Mouse (Mus musculus): ENCODE results near the gene Spata2l. TPM values are rescaled to one million over a fixed set of nuclear protein-coding genes. Genes with fewer than 3 reads are reported as not detected.
A peak's percentile ranks its signal among the peaks of the same experiment; 100 is the strongest.
"Not testable (repeated sequence)": the region's sequence is repeated elsewhere in the genome, so short reads cannot be mapped to it uniquely, and the experiment has no call there.

The Spata2l gene
- 4.2 and 6.6 TPM in 2 replicates for polyA plus RNA-seq (2015; fragmentation: Nextera tagmentation; extraction: Ambion mirVana)

DNA sequence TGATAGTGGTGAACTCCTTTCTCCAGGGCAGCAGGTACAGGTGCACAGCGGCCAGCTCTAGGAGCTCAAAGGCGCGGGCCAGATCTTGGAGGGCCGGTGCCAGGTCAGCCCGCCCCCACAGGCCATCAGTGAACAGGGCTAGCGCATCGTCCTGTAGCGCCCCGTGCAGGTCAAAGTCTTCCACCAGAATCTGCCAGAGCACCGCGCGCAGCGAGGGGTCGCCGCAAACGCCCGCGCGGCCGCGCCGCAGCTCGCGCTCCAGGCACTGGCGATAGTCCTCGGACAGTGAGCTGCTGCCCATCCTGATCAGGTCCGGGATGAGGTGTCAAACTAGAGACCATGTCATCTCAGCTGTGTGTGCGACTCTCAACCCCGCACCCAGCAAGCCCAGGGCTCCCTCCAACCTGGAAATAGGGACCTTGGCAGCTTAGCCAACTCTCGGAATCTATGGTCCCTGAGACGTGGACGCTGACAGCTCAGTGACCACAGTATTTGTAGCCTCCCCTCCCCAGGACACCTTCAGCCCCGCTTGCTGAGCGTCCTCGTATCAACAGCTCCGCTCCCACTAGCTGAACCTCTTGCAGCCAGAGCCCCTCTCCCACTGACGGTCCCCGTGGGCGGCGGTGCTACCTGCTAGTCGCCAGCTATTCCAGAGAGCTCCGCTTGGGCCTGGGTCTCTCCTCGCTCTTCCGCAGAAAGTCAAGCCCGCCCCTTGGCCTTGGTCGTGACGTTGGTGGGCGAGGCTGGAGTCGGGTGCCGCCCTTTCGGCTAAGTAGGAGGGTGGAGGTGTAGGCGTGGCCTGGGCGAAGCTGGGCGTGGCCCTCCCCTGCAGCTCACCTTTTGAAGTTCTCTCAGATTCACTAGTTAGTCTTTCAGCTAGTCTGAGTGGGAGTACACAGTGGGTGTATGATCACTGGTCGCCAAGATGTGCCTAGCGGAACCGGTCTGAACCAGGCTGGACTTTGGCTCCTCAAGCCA, at the start of gene Spata2l:
TSS of gene Spata2l (minus strand) at position 714 of the 978 bp plus-strand sequence.
- H3K27ac ChIP-seq (ENCODE audit: low read depth), result peak within 1 kb of the TSS; percentile 74
- ATAC-seq, result peak; percentile 92

GRCm38 (mm10) chr8:123284493-123284892, 48.5 kb upstream of the Spata2l start:
- Histone ChIP-seq H3K36me3 (replicated peaks; ENCODE audit: insufficient read depth, low read length) (peaks cover 15% of the 10 kb centered on the region), H3K9me3 (ENCODE audit: low read length) (no peaks in the 10 kb centered on the region), H3K4me1 (ENCODE audit: insufficient read depth) (no peaks in the 10 kb centered on the region), H3K9ac (replicated peaks) (no peak overlapping the region), H3K4me3 (ENCODE audit: low read depth, low read length) (no peak overlapping the region), H3K27ac (ENCODE audit: low read depth) (no peak overlapping the region), H3K4me2 (ENCODE audit: low read depth, low read length) (no peak overlapping the region), H3K27me3 (ENCODE audit: insufficient read depth, low read length) (no peaks in the 10 kb centered on the region)
- TF ChIP-seq EP300 (IDR thresholded peaks at IDR 0.05; ENCODE audit: low read depth), result no peak
- TF ChIP-seq CTCF (IDR thresholded peaks at IDR 0.05; ENCODE audit: low read depth), result no peak
- ATAC-seq, result no peak
- DNase-seq, result no peak
- 85% methylated on average over 5 of the region's 5 CpGs for WGBS (ENCODE audit: insufficient replicate concordance)

More for the DNA sequence above, at the start of gene Spata2l:
- H3K9me3 ChIP-seq (ENCODE audit: low read length), result no peaks in the 10 kb centered on the region
- H3K4me2 ChIP-seq (ENCODE audit: low read depth, low read length), result peak within 1 kb of the TSS; percentile 90
- H3K4me1 ChIP-seq (ENCODE audit: insufficient read depth), result peaks cover 14% of the 10 kb centered on the region
- DNase-seq, result peak; percentile 92
- H3K4me3 ChIP-seq (ENCODE audit: low read depth, low read length), result peak within 1 kb of the TSS; percentile 76
- TF ChIP-seq CTCF (IDR thresholded peaks at IDR 0.05; ENCODE audit: low read depth) (peak; percentile 53), EP300 (IDR thresholded peaks at IDR 0.05; ENCODE audit: low read depth) (no peak)
- peak within 1 kb of the TSS; percentile 74 for H3K9ac ChIP-seq (replicated peaks)
- 1% methylated on average over 57 of the region's 57 CpGs for WGBS (ENCODE audit: insufficient replicate concordance)
- peaks cover 7% of the 10 kb centered on the region; the same call in 1 of the 2 replicates for H3K27me3 ChIP-seq (ENCODE audit: insufficient read depth, low read length)
- H3K36me3 ChIP-seq (replicated peaks; ENCODE audit: insufficient read depth, low read length), result no peaks in the 10 kb centered on the region

GRCm38 (mm10) chr8:123283991-123284390, 48.0 kb upstream of the Spata2l start:
- H3K36me3 ChIP-seq (replicated peaks; ENCODE audit: insufficient read depth, low read length), result peaks cover 15% of the 10 kb centered on the region

DNA sequence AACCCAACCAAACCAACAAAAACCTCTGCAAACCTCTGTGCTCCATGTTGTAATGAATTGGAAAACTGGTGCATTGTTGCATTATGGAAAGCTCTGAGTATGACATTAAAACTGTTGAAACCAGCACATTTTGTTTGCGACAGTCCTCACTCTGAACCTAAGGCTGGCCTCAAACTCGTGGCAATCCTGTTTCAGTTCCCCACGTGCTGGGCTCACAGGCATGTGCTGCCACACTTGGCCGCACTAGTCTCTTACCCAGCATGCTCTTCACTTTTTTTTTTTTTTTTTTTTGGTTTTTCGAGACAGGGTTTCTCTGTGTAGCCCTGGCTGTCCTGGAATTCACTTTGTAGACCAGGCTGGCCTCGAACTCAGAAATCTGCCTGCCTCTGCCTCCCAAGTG, 47.0 kb upstream of the Spata2l start:
- not testable (repeated sequence) for DNase-seq; H3K27me3 ChIP-seq (ENCODE audit: insufficient read depth, low read length); H3K4me2 ChIP-seq (ENCODE audit: low read depth, low read length); H3K9me3 ChIP-seq (ENCODE audit: low read length); ATAC-seq; H3K9ac ChIP-seq (replicated peaks); H3K4me1 ChIP-seq (ENCODE audit: insufficient read depth); H3K4me3 ChIP-seq (ENCODE audit: low read depth, low read length); H3K27ac ChIP-seq (ENCODE audit: low read depth)
- WGBS (ENCODE audit: insufficient replicate concordance), result 65% methylated on average over 5 of the region's 6 CpGs
- H3K36me3 ChIP-seq (replicated peaks; ENCODE audit: insufficient read depth, low read length), result peaks cover 11% of the 10 kb centered on the region

More at GRCm38 (mm10) chr8:123283991-123284390, 48.0 kb upstream of the Spata2l start:
- Histone ChIP-seq H3K27ac (ENCODE audit: low read depth) (no peak overlapping the region), H3K4me2 (ENCODE audit: low read depth, low read length) (no peak overlapping the region), H3K27me3 (ENCODE audit: insufficient read depth, low read length) (no peaks in the 10 kb centered on the region), H3K4me3 (ENCODE audit: low read depth, low read length) (no peak overlapping the region), H3K4me1 (ENCODE audit: insufficient read depth) (no peaks in the 10 kb centered on the region), H3K9me3 (ENCODE audit: low read length) (no peaks in the 10 kb centered on the region), H3K9ac (replicated peaks) (no peak overlapping the region)
- DNase-seq, result no peak
- ATAC-seq, result no peak
- TF ChIP-seq EP300 (IDR thresholded peaks at IDR 0.05; ENCODE audit: low read depth) (no peak), CTCF (IDR thresholded peaks at IDR 0.05; ENCODE audit: low read depth) (no peak)
- WGBS (ENCODE audit: insufficient replicate concordance), result 82% methylated on average over 7 of the region's 7 CpGs

- H3K36me3 ChIP-seq (replicated peaks; ENCODE audit: insufficient read depth, low read length), result peaks cover 3% of the 10 kb centered on the region; the same call in 1 of the 2 replicates
- H3K27ac ChIP-seq (ENCODE audit: low read depth), result peak overlapping the region; percentile 74
- no peaks in the 10 kb centered on the region for H3K27me3 ChIP-seq (ENCODE audit: insufficient read depth, low read length)
- WGBS (ENCODE audit: insufficient replicate concordance), result 67% methylated on average over 13 of the region's 13 CpGs
- DNase-seq, result peak; percentile 37
- TF ChIP-seq EP300 (IDR thresholded peaks at IDR 0.05; ENCODE audit: low read depth), result 0 out of 2 replicates have a peak, but pooled peaks have one; percentile 7
- TF ChIP-seq CTCF (IDR thresholded peaks at IDR 0.05; ENCODE audit: low read depth), result no peak
- peak overlapping the region; percentile 42 for H3K4me2 ChIP-seq (ENCODE audit: low read depth, low read length)
- no peaks in the 10 kb centered on the region for H3K9me3 ChIP-seq (ENCODE audit: low read length)
- peak; percentile 71 for ATAC-seq
- no peaks in the 10 kb centered on the region for H3K4me1 ChIP-seq (ENCODE audit: insufficient read depth)
- H3K9ac ChIP-seq (replicated peaks), result no peak overlapping the region
- peak overlapping the region; percentile 34 for H3K4me3 ChIP-seq (ENCODE audit: low read depth, low read length)
Measured at GRCm38 (mm10) chr8:123280302-123281094, 44.5 kb upstream of the Spata2l start.

- no peak overlapping the region for H3K4me3 ChIP-seq (ENCODE audit: low read depth, low read length)
- TF ChIP-seq EP300 (IDR thresholded peaks at IDR 0.05; ENCODE audit: low read depth), result 0 out of 2 replicates have a peak, but pooled peaks have one; percentile 7
- TF ChIP-seq CTCF (IDR thresholded peaks at IDR 0.05; ENCODE audit: low read depth), result no peak
- H3K27ac ChIP-seq (ENCODE audit: low read depth), result peak overlapping the region; percentile 25; the same call in 1 of the 2 replicates
- peaks cover 3% of the 10 kb centered on the region; the same call in 1 of the 2 replicates for H3K36me3 ChIP-seq (replicated peaks; ENCODE audit: insufficient read depth, low read length)
- H3K4me1 ChIP-seq (ENCODE audit: insufficient read depth), result no peaks in the 10 kb centered on the region
- peak; percentile 31; the same call in 1 of the 2 replicates for ATAC-seq
- H3K4me2 ChIP-seq (ENCODE audit: low read depth, low read length), result no peak overlapping the region
- DNase-seq, result no peak
- WGBS (ENCODE audit: insufficient replicate concordance), result 60% methylated on average over 4 of the region's 4 CpGs
- no peaks in the 10 kb centered on the region for H3K9me3 ChIP-seq (ENCODE audit: low read length)
- no peak overlapping the region for H3K9ac ChIP-seq (replicated peaks)
- H3K27me3 ChIP-seq (ENCODE audit: insufficient read depth, low read length), result no peaks in the 10 kb centered on the region
Measured at GRCm38 (mm10) chr8:123279828-123280227, 43.8 kb upstream of the Spata2l start.
